Mouse (Mus musculus): Measurements from ENCODE around the gene Erbb3. TPM values are rescaled to one million over a fixed set of nuclear protein-coding genes. Genes with fewer than 3 reads are reported as not detected.
"Not testable (repeated sequence)": the region's sequence is repeated elsewhere in the genome, so short reads cannot be mapped to it uniquely, and the experiment has no call there.

Erbb3 gene
- total RNA-seq, 2 experiments from 2014 or later: 6.5 to 9.4 TPM

GRCm38 (mm10) chr10:128614934-128615333 lies 25.5 kb upstream of the Erbb3 start:
- intact Hi-C loops (cut with DNase I): loop anchor here (5.0 kb wide), 1 partner anchor 48 kb away; the partner anchor contains the start of gene Pa2g4
- no peak for DNase-seq (ENCODE audit: low spot score in 2 of 2)

DNA sequence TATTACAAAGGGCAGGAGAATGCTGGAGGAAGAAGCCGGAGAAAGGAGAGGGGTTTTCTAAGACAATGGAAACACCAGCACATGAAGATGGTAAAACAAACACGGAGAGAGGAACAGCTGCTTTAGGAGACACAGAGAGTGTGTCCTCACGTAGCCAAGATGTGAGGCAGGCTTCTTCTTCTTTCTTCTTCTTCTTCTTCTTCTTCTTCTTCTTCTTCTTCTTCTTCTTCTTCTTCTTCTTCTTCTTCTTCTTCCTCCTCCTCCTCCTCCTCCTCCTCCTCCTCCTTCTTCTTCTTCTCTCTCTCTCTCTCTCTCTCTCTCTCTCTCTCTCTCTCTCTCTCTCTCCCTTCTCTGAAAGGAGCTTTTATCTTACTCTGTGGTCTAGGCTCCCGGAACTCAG lies 24.4 kb upstream of the Erbb3 start:
- DNase-seq (ENCODE audit: low spot score in 2 of 2): not testable (repeated sequence)
- intact Hi-C loops (cut with DNase I): loop anchor here (5.0 kb wide), 1 partner anchor 47 kb away; the partner anchor contains the start of gene Pa2g4

DNA sequence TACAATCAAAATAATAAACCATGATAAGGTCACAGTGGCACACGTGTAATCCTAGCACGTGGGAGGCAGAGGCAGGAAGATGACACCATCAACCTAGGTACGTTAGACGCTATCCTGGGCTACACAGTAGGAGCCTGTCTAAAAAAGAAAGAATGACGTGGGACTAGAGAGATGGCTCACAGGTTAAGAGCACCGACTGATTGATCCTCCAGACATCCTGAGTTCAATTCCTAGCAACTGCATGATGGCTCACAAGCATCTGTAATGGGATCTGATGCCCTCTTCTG lies 23.6 kb upstream of the Erbb3 start:
- intact Hi-C loops (cut with DNase I): loop anchor here (5.0 kb wide), 1 partner anchor 46 kb away; the partner anchor contains the start of gene Pa2g4
- DNase-seq (ENCODE audit: low spot score in 2 of 2): no peak

- intact Hi-C loops (cut with DNase I): loop anchor here (5.0 kb wide), 1 partner anchor 45 kb away; the partner anchor contains the start of gene Pa2g4
- peak; percentile 72 for DNase-seq (ENCODE audit: low spot score in 2 of 2)
These were observed 23.1 kb upstream of the Erbb3 start for GRCm38 (mm10) chr10:128612433-128613153.

- no peak for DNase-seq (ENCODE audit: low spot score in 2 of 2)
- intact Hi-C loops (cut with DNase I): no loop called here
These were observed 17.0 kb upstream of the Erbb3 start for GRCm38 (mm10) chr10:128606483-128606882.

DNA sequence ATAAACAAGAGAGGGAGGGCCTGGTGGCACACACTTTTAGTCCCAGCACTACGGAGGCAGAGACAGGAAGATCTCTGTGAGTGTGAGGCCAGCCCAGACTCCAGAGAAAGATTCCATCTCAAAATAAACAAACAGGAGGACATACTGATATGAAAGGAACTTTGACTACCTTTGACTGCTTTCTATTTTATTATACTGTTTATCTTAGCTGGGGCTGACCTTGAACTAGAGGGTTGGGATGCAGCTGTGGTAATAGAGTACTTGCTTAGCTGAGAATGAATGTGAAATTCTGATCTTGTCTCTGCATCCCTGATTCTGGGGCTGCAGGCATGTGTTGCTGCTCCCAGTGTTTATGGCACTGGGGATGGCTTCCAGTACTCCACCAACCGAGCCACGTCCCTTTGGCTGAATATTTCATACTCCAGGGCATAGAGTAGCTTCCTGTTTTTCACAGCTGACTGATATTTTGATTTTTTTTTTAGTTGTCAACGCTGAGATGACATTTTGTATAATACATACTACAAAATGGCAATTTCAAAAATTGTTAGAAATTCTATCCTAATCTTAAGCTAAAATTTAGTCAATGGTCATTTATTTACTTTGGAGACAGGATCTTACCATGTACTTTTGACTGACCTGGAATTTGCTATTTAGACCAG lies 13.1 kb upstream of the Erbb3 start:
- DNase-seq (ENCODE audit: low spot score in 2 of 2): no peak
- intact Hi-C loops (cut with DNase I): no loop called here

- intact Hi-C loops (cut with DNase I): no loop called here
- DNase-seq (ENCODE audit: low spot score in 2 of 2): no peak
These were observed 12.0 kb upstream of the Erbb3 start for GRCm38 (mm10) chr10:128601499-128601898.

GRCm38 (mm10) chr10:128598476-128598875 lies 9.0 kb upstream of the Erbb3 start:
- DNase-seq (ENCODE audit: low spot score in 2 of 2): no peak

GRCm38 (mm10) chr10:128592797-128593196 lies 3.3 kb upstream of the Erbb3 start:
- intact Hi-C loops (cut with DNase I): no loop called here
- DNase-seq (ENCODE audit: low spot score in 2 of 2): no peak

More at GRCm38 (mm10) chr10:128598476-128598875, 9.0 kb upstream of the Erbb3 start:
- intact Hi-C loops (cut with DNase I): no loop called here

DNA sequence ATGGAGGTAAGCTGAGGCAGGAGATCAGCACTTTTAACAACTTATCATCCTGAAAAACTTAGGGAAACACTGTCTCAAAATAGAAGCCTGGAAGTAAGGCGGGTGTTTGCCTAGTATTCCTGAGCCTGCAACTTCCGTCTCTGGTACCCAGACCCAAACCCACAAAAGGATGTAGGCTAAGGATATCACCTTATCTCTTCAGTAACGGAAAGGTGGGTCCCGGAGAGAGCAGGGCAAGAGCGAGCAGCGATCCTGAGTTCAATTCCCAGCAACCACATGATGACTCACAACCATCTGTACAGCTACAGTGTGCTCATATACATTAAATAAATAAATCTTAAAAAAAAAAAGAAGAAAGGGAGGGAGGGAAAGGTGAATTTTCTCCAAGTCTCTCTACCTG lies 2.0 kb upstream of the Erbb3 start:
- DNase-seq (ENCODE audit: low spot score in 2 of 2): no peak
- intact Hi-C loops (cut with DNase I): no loop called here

DNA sequence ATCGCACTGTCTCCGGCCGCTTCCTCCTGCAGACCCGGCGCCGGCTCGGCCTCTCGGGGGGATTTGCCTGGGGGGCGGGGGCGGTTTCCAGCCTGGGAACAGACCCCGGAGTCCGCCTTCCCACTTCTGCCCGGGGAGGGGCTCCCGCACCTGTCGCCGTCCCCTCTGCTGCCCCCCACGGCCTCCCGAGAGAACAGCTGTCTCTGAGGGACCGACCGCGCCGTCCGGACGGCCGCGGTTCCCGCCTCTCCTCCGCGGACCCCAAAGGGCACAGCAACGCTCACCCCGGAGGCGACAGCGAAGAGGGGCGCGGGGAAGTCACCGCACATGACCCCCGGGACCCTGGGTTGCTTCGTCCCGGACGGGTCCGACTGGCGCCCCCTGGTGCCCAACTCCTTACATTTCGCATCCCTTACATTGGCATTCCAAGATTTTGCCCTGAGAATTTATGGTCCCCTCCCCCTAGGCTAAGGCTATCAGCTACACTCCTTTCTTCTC lies 790 bp upstream of the Erbb3 start:
- peak; percentile 28 to 30 for DNase-seq (ENCODE audit: low spot score in 2 of 2)
- intact Hi-C loops (cut with DNase I): no loop called here

GRCm38 (mm10) chr10:128588775-128589463 lies 533 bp downstream of the Erbb3 start:
- DNase-seq (ENCODE audit: low spot score in 2 of 2): no peak
- intact Hi-C loops (cut with DNase I): no loop called here

GRCm38 (mm10) chr10:128588136-128588535 lies 1.3 kb downstream of the Erbb3 start:
- intact Hi-C loops (cut with DNase I): no loop called here

DNA sequence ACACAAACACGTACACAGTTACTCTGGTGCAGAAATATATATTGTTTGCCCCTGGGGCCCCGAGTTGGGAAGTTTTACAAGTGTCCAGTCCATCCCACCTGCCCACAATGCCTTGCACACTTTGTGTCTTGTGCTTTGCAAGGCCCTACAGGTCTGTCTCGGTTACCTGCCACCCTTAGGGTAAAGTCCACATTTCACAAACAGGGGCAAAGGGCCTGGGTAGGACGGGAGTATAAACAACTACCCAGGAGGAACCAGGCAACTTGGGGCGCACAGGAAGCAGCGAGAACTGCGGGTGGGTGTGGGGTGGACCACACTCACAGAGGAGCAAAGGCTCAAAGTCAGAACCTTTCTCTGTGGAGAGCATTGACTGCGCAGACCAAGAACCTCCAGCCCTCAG lies 1.8 kb downstream of the Erbb3 start:
- DNase-seq (ENCODE audit: low spot score in 2 of 2): no peak
- intact Hi-C loops (cut with DNase I): no loop called here

More at GRCm38 (mm10) chr10:128588136-128588535, 1.3 kb downstream of the Erbb3 start:
- DNase-seq (ENCODE audit: low spot score in 2 of 2): no peak

DNA sequence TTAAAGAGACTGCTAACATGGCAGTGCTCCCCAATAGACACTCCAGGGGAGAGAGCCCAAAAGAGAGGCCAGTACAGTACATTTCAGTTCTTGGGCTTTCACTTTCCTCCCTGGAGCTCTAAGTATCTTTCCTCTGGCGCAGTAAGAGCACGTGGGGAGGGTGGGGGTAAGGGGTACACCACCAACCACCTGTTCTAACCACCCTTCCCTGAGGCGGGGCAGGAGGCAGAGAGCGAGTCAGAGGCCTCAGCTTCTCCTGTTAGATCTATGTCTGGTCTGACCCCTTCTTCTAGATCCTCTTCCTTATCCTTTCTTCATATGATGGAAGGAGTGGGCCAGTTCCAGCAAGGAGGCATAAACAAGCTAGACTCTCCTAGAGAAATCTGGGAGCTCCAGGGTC lies 2.3 kb downstream of the Erbb3 start:
- no peak for DNase-seq (ENCODE audit: low spot score in 2 of 2)
- intact Hi-C loops (cut with DNase I): no loop called here

- no peak for DNase-seq (ENCODE audit: low spot score in 2 of 2)
- intact Hi-C loops (cut with DNase I): no loop called here
These were observed 2.9 kb downstream of the Erbb3 start for GRCm38 (mm10) chr10:128586546-128586945.

- intact Hi-C loops (cut with DNase I): no loop called here
- no peak for DNase-seq (ENCODE audit: low spot score in 2 of 2)
These were observed 5.1 kb downstream of the Erbb3 start for GRCm38 (mm10) chr10:128584386-128584785.

DNA sequence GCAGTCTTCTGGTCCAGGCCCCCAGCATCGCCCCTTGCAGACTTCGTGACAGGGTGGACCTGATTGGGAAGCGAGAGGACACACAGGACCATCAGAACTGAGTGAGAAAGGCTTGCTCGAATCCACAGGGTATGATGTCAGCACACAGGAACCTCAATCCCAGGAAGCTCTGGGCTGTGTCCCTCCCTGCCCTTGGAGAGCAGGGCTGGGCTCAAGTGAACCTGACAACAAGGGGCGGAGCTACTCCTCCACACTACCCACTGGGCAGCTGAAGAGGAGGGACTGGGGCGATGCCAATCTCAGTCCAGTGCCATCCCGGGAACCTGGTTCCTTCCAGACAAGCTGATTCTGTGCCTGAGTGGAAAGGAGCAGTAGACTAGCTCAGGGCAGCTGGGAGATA lies 5.8 kb downstream of the Erbb3 start:
- no peak for DNase-seq (ENCODE audit: low spot score in 2 of 2)
- intact Hi-C loops (cut with DNase I): no loop called here

- intact Hi-C loops (cut with DNase I): no loop called here
- DNase-seq (ENCODE audit: low spot score in 2 of 2): no peak
These were observed 9.7 kb downstream of the Erbb3 start for GRCm38 (mm10) chr10:128579731-128580130.

DNA sequence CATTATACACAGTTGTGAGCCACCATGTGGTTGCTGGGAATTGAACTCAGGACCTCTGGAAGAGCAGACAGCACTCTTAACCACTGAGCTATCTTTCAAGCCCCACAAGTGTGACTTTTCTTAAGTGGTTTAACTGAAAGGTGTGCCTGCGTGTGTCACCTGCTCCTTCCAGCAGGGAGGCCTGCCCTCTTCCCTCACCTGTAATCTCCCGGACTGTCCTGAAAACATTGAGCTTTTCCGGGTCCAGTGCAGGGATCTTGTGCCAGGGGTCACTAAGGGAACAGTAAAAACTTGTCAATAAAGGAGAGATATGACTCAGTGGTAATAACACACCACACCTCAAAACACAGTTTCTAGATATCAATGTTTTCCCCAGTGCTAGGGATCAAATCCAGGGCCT lies 10.2 kb downstream of the Erbb3 start:
- intact Hi-C loops (cut with DNase I): no loop called here
- DNase-seq (ENCODE audit: low spot score in 2 of 2): no peak

Measured in left cerebral cortex, postnatal 36 days (tissue).